Mouse (Mus musculus): Measurements from ENCODE around the gene Heatr3.
"Not testable (repeated sequence)": the region's sequence is repeated elsewhere in the genome, so short reads cannot be mapped to it uniquely, and the experiment has no call there.

Heatr3 gene

DNA sequence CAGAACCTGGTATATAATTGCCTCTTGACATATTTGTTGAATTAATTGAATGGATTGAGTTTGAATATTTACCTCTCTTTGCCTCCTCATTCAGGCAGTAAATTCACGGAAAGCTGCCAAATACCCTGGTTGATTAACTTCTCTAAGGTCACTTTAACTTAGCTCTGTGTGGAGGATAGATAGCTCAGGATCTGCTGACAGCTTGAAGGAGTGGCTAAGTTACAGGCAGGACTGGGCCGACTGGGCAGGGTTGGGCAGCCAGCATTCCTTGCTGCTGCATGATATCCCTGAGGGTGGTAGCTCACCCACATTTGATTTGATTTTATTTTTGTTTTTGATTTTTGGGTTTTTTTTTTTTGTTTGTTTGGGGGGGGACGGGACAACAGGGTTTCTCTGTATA, 59.7 kb downstream of the Heatr3 start:
- no peak for DNase-seq

DNA sequence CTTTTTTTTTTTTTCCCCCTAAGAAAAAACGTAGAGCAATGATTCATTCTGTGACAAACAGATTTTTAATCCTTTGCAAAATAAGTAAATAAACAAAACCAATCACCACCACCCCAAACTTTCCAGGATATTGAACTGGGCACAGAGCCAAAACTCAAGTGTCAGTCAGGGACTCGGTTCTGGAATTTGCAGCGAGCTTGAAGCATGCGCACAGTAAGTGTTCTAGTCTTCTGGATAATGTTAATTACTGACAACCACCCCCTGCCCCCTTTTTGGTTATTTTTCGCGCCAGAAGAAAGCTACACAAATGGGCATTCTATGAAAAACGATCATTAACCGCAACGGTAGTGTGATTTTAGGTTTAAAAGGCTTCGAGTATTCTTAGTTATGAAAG, 60.9 kb downstream of the Heatr3 start:
- no peak for DNase-seq

DNA sequence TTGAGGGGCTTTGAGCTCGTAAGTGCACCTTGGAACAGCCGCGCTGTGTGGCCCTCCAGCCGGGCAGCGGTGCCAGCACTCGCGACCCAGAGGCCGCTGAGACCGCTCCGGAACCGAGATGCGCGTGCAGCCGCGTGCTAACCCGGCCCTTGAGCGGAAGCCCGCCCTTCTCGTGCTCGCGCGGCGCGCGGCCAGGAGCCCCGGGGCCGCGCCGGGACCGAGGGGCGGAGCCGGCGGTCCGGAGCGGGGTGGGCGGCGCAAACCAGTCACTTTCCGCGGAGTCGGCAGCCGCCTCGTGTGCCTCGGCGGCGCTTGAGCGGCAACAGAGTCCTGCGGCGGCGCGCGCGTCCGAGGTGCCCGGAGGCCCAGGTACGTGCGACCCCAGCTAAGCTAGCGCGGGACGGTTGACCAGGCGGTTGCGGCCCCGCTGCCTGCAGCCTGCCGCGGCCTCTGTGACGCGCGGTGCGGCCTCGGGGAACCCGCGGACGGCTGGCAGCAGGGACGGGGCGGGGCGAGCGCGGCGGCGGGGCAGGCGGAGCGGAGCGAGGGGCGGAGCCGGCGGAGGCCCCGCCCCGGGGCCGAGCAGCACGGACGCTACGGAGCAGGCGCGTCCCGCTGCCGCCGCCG, 61.4 kb downstream of the Heatr3 start, which contains the start of gene Tent4b:
Tent4b (plus strand) TSS at position 269 of the 627 bp plus-strand sequence.
- peak; percentile 94 for DNase-seq

DNA sequence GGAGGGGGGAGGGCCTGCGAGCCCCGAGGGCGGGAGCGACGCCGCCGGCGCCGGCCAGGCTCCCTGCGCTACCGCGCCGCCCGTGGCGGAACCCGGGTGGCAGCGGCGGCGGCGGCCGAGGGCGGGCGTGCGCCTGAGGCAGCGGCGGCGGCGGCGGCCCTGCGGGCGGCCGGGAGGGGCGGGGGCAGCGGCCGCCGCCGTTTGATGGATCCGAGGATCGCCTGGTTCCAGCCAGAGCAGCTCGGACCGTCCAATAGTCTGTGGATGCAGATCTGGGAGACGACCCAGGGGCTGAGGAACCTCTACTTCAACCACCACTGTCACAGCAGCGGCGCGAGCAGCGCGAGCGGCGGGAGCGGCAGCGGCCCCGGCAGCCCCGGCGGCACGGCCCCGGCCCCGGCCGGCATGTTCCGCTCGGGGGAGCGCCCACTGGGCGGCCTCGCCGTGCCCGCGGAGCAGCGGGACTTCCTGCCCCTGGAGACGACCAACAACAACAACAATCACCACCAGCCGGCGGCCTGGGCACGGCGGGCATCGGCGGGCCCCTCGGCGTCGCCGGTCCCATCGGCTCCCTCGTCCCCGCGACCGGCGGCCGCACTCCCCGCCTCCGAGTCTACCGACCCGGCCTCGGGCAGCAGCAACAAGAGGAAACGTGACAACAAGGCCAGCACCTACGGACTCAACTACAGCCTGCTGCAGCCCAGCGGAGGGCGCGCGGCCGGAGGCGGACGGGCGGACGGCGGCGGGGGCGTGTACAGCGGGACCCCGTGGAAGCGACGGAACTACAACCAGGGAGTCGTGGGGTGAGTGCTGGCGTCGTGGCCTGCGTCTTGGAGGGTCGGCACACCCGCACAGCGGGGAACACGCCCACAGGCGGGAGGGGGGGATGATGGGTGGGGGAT, 62.3 kb downstream of the Heatr3 start:
- peak; percentile 32 for DNase-seq

DNA sequence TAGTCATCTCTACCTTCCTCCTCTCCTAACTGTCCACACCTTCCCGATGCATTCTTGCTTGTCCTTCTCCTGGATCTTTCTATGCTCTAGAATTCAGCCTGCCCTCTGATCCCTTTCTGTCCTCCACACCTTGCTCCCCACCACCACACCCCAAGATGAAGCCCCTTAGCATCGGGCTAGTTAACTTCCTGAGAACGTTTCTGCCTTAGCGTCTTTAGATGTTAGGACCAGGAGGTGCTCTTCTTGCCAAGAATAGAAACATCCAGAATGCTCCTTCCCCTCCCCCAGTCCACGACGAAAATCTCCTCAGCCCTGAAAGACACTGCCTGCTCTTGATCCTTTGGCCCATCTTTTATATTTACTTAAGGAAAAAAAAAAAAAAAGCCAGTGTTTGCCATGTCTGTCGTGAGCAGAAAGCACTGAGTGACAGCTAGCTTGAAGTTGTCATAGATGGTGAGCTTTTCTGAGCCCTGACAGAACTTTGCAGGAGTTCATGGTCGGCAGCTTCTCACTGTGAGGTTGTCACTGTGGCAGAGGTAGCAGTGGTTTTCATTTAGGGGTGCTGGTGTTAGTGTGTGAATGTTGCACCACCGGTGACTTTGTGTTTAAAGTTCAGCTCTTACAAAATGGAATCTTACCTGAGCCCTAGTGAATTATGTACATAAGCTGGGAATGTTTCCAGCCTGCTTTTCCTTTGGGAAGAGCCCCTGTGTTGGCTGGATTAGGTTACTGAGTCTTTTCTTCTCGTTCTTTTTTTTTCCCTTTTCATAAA, 63.3 kb downstream of the Heatr3 start:
- DNase-seq: no peak

DNA sequence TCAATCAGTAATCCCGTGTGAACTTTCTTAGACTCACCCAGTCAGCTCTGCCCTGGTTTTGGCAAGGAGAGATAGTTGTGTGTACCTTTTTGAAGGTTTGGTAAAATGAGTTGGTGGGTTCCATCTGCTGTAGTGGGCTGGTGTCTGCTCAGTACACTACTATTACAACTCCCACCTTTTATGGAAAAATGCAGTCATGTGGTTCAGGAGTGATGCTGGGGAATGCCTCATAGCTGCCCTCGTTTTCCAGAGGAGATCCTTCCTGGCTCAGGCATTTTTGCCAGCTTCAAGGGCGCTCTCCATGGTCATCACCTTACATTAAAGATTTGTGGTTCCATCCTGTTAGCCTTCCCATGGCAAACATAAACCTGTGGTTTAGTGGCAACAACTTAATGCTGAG, 64.0 kb downstream of the Heatr3 start:
- no peak for DNase-seq

DNA sequence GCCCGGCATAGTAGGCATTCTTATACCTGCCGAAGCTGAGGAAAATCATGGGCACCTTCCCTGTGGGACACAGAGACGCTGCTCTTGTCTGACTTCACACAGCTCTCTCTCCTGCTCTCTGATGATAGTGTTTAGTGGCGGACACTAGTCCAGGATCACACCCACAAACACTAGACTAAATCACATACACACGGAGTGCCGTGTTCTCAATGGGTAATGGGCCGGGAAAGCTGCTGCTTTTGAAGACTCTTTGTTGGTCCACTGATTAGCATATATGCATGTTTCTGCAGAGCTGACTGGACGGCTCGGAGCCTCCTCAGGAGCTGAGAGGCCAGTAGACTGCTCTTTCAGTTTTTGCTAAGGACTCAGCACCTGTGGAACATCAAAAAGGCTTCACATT, 68.4 kb downstream of the Heatr3 start:
- no peak for DNase-seq

DNA sequence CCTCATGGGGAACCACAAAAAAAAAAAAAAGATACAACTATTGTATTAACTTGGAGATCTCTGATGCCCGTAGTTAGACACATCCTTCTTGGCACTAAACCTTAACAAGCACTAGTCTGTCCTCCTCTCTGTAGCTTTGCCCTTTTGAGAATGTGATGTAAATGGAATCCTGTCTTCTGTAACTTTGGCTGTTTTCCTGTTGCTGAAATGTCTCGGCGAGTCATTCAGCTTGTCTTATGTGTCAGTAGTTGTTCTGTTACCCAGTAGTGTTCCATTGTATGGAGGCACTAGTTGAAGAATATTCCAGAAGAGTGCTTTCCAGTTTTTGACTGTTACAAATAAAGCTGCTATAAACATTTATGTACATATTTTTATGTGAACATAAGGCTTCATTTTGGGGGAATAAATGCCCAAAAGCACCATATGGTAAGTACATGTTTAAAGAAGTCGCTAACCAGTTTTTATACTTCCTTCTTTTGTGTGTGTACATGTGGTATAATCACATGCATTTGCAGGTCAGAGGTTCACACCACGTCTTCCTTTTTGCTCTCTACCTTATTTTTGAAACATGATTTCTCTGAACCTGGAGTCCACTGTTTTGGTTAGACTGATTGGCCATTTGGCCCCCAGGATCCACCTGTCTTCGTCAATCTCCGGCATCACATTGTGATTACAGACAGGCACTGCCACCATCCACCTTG, 69.6 kb downstream of the Heatr3 start:
- no peak for DNase-seq

DNA sequence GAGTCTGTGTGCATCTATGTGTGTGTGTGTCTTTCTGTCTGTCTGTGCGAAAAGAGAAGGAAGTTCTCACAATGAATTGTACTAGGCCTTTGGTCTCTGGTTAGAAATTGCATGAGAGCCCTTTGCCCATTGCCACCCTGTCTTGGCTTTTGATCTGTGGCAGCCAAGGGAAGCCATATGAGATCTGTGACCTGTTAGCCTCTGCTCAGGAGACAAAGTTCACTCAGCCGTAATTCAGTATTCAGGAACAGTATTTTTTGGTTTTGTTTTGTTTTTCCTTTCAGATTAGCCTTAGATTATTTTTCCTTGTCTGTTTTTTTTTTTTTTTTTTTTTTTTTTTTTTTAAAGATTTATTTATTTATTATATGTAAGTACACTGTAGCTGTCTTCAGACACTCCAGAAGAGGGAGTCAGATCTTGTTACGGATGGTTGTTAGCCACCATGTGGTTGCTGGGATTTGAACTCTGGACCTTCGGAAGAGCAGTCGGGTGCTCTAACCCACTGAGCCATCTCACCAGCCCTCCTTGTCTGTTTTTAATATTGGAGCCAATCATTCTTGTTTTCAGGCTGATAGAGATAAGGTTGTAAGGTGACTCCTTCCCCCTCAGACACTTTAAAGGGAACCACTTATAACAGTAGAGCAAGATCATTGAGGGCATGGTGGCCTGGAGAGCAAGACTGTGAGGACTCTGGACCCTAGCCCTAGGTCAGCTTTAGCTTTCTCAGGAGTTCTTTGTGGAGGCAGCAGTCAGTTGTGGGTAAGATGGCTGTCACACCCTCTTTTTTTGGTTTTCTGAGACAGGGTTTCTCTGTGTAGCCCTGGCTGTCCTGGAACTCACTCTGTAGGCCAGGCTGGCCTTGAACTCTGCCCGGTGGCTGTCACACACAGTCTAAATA, 72.5 kb downstream of the Heatr3 start:
- DNase-seq: not testable (repeated sequence)

DNA sequence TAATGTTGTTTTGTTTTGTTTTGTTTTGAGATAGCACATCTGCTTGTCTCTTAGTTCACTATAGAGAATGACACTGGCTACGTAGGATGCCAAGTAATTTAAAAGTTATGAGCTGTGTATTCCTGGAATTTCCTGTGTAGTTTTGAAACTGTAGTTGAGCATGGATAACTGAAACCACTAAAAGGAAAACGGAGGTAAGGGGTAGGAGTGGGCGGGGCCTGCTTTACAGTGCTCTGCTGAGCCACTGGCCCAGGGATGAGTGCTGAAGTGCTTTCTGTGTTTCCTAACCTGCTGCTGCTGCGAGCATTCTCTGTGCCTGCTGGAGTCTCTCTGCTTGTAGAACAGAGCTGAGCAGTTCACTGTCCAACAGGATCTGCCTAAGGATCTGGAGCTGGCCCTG, 83.7 kb downstream of the Heatr3 start:
- no peak for DNase-seq

Data from right cerebral cortex, adult 18-20 months (tissue).